Mouse (Mus musculus) adrenal gland (tissue): ENCODE measurements around the gene Hrh3.

ENCODE experiments used
- intact Hi-C: fragments of 180-260 bp; cut with DNase I; formaldehyde crosslinking; loops from one replicate; pipeline ENCODE4 v1.15.1; 2025

The Hrh3 gene

GRCm38 (mm10) chr2:180069770-180070480, 34.4 kb downstream of the Hrh3 start:
- intact Hi-C loops: no loop called here

- intact Hi-C loops: no loop called here
Observed at GRCm38 (mm10) chr2:180063338-180064131, 40.8 kb downstream of the Hrh3 start.

GRCm38 (mm10) chr2:180053001-180053400, 51.3 kb downstream of the Hrh3 start:
- intact Hi-C loops: no loop called here

- intact Hi-C loops: no loop called here
Observed at GRCm38 (mm10) chr2:180051986-180052733, 52.1 kb downstream of the Hrh3 start.

- intact Hi-C loops: no loop called here
Observed at GRCm38 (mm10) chr2:180050986-180051385, 53.3 kb downstream of the Hrh3 start.
